Mouse (Mus musculus): ENCODE data around the gene Perm1. TPM values are rescaled to one million over a fixed set of nuclear protein-coding genes. Genes with fewer than 3 reads are reported as not detected.

Perm1 gene
- polyA plus RNA-seq, 1 experiment from 2014 or later, result 1.8 TPM

GRCm38 (mm10) chr4:156185950-156186850, 29.5 kb upstream of the Perm1 start:
- peaks cover 87% of the 10 kb centered on the region for H3K4me1 ChIP-seq (replicated peaks; ENCODE audit: control insufficient read depth, insufficient read depth, low read length)
- H3K4me2 ChIP-seq (ENCODE audit: low read length), result peak overlapping the region; percentile 86
- no peaks in the 10 kb centered on the region for H3K9me3 ChIP-seq (ENCODE audit: control insufficient read depth, low read length)
- H3K4me3 ChIP-seq (replicated peaks; ENCODE audit: low read length), result peak overlapping the region; percentile 62
- H3K27ac ChIP-seq (ENCODE audit: low read length), result peak overlapping the region; percentile 93
- ATAC-seq, result peak; percentile 61
- peak overlapping the region; percentile 89 for H3K9ac ChIP-seq (replicated peaks; ENCODE audit: low read depth, low read length)
- peaks cover 6% of the 10 kb centered on the region for H3K36me3 ChIP-seq (ENCODE audit: control insufficient read depth, insufficient read depth)
- 3% methylated on average over 31 of the region's 31 CpGs for WGBS
- no peaks in the 10 kb centered on the region for H3K27me3 ChIP-seq (replicated peaks; ENCODE audit: control insufficient read depth, insufficient read depth, low read length)

DNA sequence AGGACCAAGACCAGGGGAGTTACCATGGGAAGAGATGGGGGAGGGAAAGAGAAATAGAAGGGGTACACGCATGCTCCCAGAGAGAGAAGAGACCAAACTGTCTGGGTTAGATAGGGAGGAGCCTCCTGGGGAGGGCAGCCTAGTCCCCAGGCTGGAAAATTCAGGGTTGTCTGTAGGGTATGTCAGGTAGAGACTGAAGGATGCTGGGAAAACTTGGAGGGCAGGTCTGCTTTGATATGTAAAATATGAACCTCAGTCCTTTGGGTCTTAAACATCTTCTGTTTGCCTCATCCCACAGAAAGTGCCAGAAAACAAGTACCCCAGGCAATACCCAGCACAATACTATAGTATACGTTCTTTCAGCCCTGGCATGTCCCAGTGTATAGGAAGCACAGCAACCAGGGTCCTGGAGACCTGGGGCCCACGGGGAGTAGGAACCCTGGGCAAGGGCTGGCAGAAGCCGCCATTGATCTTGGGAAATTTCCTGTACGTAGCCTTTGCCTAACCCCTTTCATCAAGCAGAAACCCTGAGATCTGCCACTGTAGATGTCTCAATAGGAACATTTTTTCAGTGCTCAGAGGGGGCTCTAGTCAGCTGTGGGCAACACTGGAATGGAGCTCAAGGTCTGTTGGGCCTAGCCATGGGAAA, 27.4 kb upstream of the Perm1 start:
- ATAC-seq, result no peak
- no peak overlapping the region for H3K9ac ChIP-seq (replicated peaks; ENCODE audit: low read depth, low read length)
- 24% methylated on average over 5 of the region's 5 CpGs for WGBS

GRCm38 (mm10) chr4:156188811-156189323, 26.8 kb upstream of the Perm1 start:
- ATAC-seq, result peak; percentile 18; the same call in 1 of the 2 replicates
- H3K4me3 ChIP-seq (replicated peaks; ENCODE audit: low read length), result no peak overlapping the region
- H3K27ac ChIP-seq (ENCODE audit: low read length), result peak overlapping the region; percentile 6
- no peaks in the 10 kb centered on the region for H3K9me3 ChIP-seq (ENCODE audit: control insufficient read depth, low read length)
- H3K9ac ChIP-seq (replicated peaks; ENCODE audit: low read depth, low read length), result no peak overlapping the region; the same call in 1 of the 2 replicates
- H3K36me3 ChIP-seq (ENCODE audit: control insufficient read depth, insufficient read depth), result peaks cover 6% of the 10 kb centered on the region
- H3K4me1 ChIP-seq (replicated peaks; ENCODE audit: control insufficient read depth, insufficient read depth, low read length), result peaks cover 79% of the 10 kb centered on the region
- no peak overlapping the region; the same call in 1 of the 2 replicates for H3K4me2 ChIP-seq (ENCODE audit: low read length)
- 5% methylated on average over 6 of the region's 6 CpGs for WGBS
- no peaks in the 10 kb centered on the region for H3K27me3 ChIP-seq (replicated peaks; ENCODE audit: control insufficient read depth, insufficient read depth, low read length)

More for the DNA sequence above, 27.4 kb upstream of the Perm1 start:
- H3K4me3 ChIP-seq (replicated peaks; ENCODE audit: low read length), result no peak overlapping the region
- no peaks in the 10 kb centered on the region for H3K9me3 ChIP-seq (ENCODE audit: control insufficient read depth, low read length)
- peaks cover 79% of the 10 kb centered on the region for H3K4me1 ChIP-seq (replicated peaks; ENCODE audit: control insufficient read depth, insufficient read depth, low read length)
- peak overlapping the region; percentile 6 for H3K27ac ChIP-seq (ENCODE audit: low read length)
- H3K4me2 ChIP-seq (ENCODE audit: low read length), result no peak overlapping the region
- H3K27me3 ChIP-seq (replicated peaks; ENCODE audit: control insufficient read depth, insufficient read depth, low read length), result no peaks in the 10 kb centered on the region
- H3K36me3 ChIP-seq (ENCODE audit: control insufficient read depth, insufficient read depth), result peaks cover 6% of the 10 kb centered on the region

GRCm38 (mm10) chr4:156192421-156193199, 23.1 kb upstream of the Perm1 start:
- Histone ChIP-seq H3K4me1 (replicated peaks; ENCODE audit: control insufficient read depth, insufficient read depth, low read length) (peaks cover 63% of the 10 kb centered on the region), H3K4me3 (replicated peaks; ENCODE audit: low read length) (no peak overlapping the region), H3K4me2 (ENCODE audit: low read length) (no peak overlapping the region), H3K27ac (ENCODE audit: low read length) (0 out of 2 replicates have a peak overlapping the region, but pooled peaks have one; percentile 43), H3K27me3 (replicated peaks; ENCODE audit: control insufficient read depth, insufficient read depth, low read length) (no peaks in the 10 kb centered on the region), H3K9ac (replicated peaks; ENCODE audit: low read depth, low read length) (no peak overlapping the region), H3K36me3 (ENCODE audit: control insufficient read depth, insufficient read depth) (peaks cover 6% of the 10 kb centered on the region), H3K9me3 (ENCODE audit: control insufficient read depth, low read length) (no peaks in the 10 kb centered on the region)
- WGBS, result 44% methylated on average over 8 of the region's 8 CpGs
- ATAC-seq, result no peak

GRCm38 (mm10) chr4:156193200-156193590, 22.5 kb upstream of the Perm1 start:
- no peaks in the 10 kb centered on the region for H3K9me3 ChIP-seq (ENCODE audit: control insufficient read depth, low read length)
- no peak overlapping the region for H3K9ac ChIP-seq (replicated peaks; ENCODE audit: low read depth, low read length)
- no peak overlapping the region for H3K27ac ChIP-seq (ENCODE audit: low read length)
- H3K4me3 ChIP-seq (replicated peaks; ENCODE audit: low read length), result no peak overlapping the region
- H3K27me3 ChIP-seq (replicated peaks; ENCODE audit: control insufficient read depth, insufficient read depth, low read length), result no peaks in the 10 kb centered on the region
- peaks cover 60% of the 10 kb centered on the region for H3K4me1 ChIP-seq (replicated peaks; ENCODE audit: control insufficient read depth, insufficient read depth, low read length)
- WGBS, result 21% methylated on average over 2 of the region's 2 CpGs
- H3K36me3 ChIP-seq (ENCODE audit: control insufficient read depth, insufficient read depth), result peaks cover 6% of the 10 kb centered on the region
- no peak for ATAC-seq
- no peak overlapping the region for H3K4me2 ChIP-seq (ENCODE audit: low read length)

- H3K27me3 ChIP-seq (replicated peaks; ENCODE audit: control insufficient read depth, insufficient read depth, low read length), result no peaks in the 10 kb centered on the region
- 74% methylated on average over 5 of the region's 5 CpGs for WGBS
- no peak overlapping the region for H3K4me3 ChIP-seq (replicated peaks; ENCODE audit: low read length)
- no peak overlapping the region for H3K4me2 ChIP-seq (ENCODE audit: low read length)
- peaks cover 6% of the 10 kb centered on the region for H3K36me3 ChIP-seq (ENCODE audit: control insufficient read depth, insufficient read depth)
- H3K4me1 ChIP-seq (replicated peaks; ENCODE audit: control insufficient read depth, insufficient read depth, low read length), result peaks cover 53% of the 10 kb centered on the region
- no peak overlapping the region for H3K27ac ChIP-seq (ENCODE audit: low read length)
- H3K9ac ChIP-seq (replicated peaks; ENCODE audit: low read depth, low read length), result no peak overlapping the region
- H3K9me3 ChIP-seq (ENCODE audit: control insufficient read depth, low read length), result no peaks in the 10 kb centered on the region
- no peak for ATAC-seq
Measured at GRCm38 (mm10) chr4:156193906-156194305, 21.8 kb upstream of the Perm1 start.

- H3K9ac ChIP-seq (replicated peaks; ENCODE audit: low read depth, low read length), result no peak overlapping the region
- H3K4me3 ChIP-seq (replicated peaks; ENCODE audit: low read length), result no peak overlapping the region
- H3K27ac ChIP-seq (ENCODE audit: low read length), result no peak overlapping the region
- ATAC-seq, result no peak
- H3K9me3 ChIP-seq (ENCODE audit: control insufficient read depth, low read length), result no peaks in the 10 kb centered on the region
- peaks cover 6% of the 10 kb centered on the region for H3K36me3 ChIP-seq (ENCODE audit: control insufficient read depth, insufficient read depth)
- no peaks in the 10 kb centered on the region for H3K27me3 ChIP-seq (replicated peaks; ENCODE audit: control insufficient read depth, insufficient read depth, low read length)
- peaks cover 49% of the 10 kb centered on the region for H3K4me1 ChIP-seq (replicated peaks; ENCODE audit: control insufficient read depth, insufficient read depth, low read length)
- 50% methylated on average over 6 of the region's 6 CpGs for WGBS
- no peak overlapping the region for H3K4me2 ChIP-seq (ENCODE audit: low read length)
Measured at GRCm38 (mm10) chr4:156194346-156194745, 21.3 kb upstream of the Perm1 start.

- Histone ChIP-seq H3K27me3 (replicated peaks; ENCODE audit: control insufficient read depth, insufficient read depth, low read length) (no peaks in the 10 kb centered on the region), H3K9me3 (ENCODE audit: control insufficient read depth, low read length) (no peaks in the 10 kb centered on the region), H3K4me2 (ENCODE audit: low read length) (peak overlapping the region; percentile 85), H3K36me3 (ENCODE audit: control insufficient read depth, insufficient read depth) (no peaks in the 10 kb centered on the region), H3K27ac (ENCODE audit: low read length) (peak overlapping the region; percentile 60), H3K4me3 (replicated peaks; ENCODE audit: low read length) (peak overlapping the region; percentile 87), H3K9ac (replicated peaks; ENCODE audit: low read depth, low read length) (peak overlapping the region; percentile 76), H3K4me1 (replicated peaks; ENCODE audit: control insufficient read depth, insufficient read depth, low read length) (peaks cover 37% of the 10 kb centered on the region)
- 3% methylated on average over 35 of the region's 35 CpGs for WGBS
- ATAC-seq, result peak; percentile 1; the same call in 1 of the 2 replicates
Measured at GRCm38 (mm10) chr4:156195927-156196870, 19.5 kb upstream of the Perm1 start.

Measured in forebrain, embryonic 16.5 days (tissue).